21 mouse cellular contexts compared by ENCODE assay signal in genomic region chr1:78698138-78698537, GRCm38 (mm10). TPM values are rescaled to one million over a fixed set of nuclear protein-coding genes. Genes with fewer than 3 reads are reported as not detected.
DNase-seq lines count a peak whose midpoint lies in the region; ATAC-seq and TF ChIP-seq lines count a peak whose summit lies in the region.
"Had no signal": no experiment of that assay in that cellular context is flagged by ENCODE, and none has a peak within 500 bp of the region (broad histone marks: within the 10 kb centered on the region; RNA-seq: fewer than 3 reads in every experiment).

No protein-coding gene starts in this region.

- ATAC-seq in hindbrain, embryonic 15.5 days (ENCODE audit: low FRiP score, low read depth): 0 out of 2 replicates have a peak, but pooled peaks have one; percentile 45
- ATAC-seq in hindbrain, embryonic 12.5 days (ENCODE audit: low FRiP score): no peak
- ATAC-seq in kidney, embryonic 16.5 days (ENCODE audit: low FRiP score, low TSS enrichment): peak; percentile 70
- ATAC-seq: forebrain, embryonic 16.5 days had no signal

- TF ChIP-seq CTCF in kidney, adult 2 months (conservative IDR thresholded peaks at IDR 0.05; ENCODE audit: insufficient read depth, insufficient read length, low read depth, low read length): no peak

- H3K36me3 ChIP-seq in hindbrain, embryonic 15.5 days: peaks cover 59% of the 10 kb centered on the region
- H3K36me3 ChIP-seq in hindbrain, embryonic 12.5 days: peaks cover 80% of the 10 kb centered on the region
- H3K36me3 ChIP-seq in kidney, adult 2 months (ENCODE audit: control insufficient read depth, insufficient read depth, low read length): peaks cover 6% of the 10 kb centered on the region
- H3K36me3 ChIP-seq in kidney, embryonic 16.5 days (ENCODE audit: insufficient read depth, low read length): peaks cover 54% of the 10 kb centered on the region

- intact Hi-C loops in gastrocnemius, postnatal 36 days (cut with DNase I): no loop called here

- no peaks in the 10 kb centered on the region for H3K27me3 ChIP-seq in hindbrain, embryonic 15.5 days
- H3K27me3 ChIP-seq in hindbrain, embryonic 12.5 days: no peaks in the 10 kb centered on the region
- H3K27me3 ChIP-seq in kidney, adult 2 months (replicated peaks; ENCODE audit: control insufficient read depth, insufficient read depth, low read length): no peaks in the 10 kb centered on the region
- H3K27me3 ChIP-seq in kidney, embryonic 16.5 days (ENCODE audit: insufficient read depth, low read length): no peaks in the 10 kb centered on the region
- H3K27me3 ChIP-seq: embryonic facial prominence, embryonic 15.5 days; heart, embryonic 15.5 days had no signal

- no peak overlapping the region for H3K27ac ChIP-seq in hindbrain, embryonic 15.5 days (replicated peaks)
- H3K27ac ChIP-seq in hindbrain, embryonic 12.5 days: no peak overlapping the region
- no peak overlapping the region for H3K27ac ChIP-seq in kidney, adult 2 months (ENCODE audit: insufficient read depth, low read depth, low read length)
- no peak overlapping the region for H3K27ac ChIP-seq in kidney, embryonic 16.5 days (ENCODE audit: low read length)
- H3K27ac ChIP-seq: embryonic facial prominence, embryonic 15.5 days; forebrain, embryonic 10.5 days; heart, adult 2 months; heart, embryonic 15.5 days had no signal

- no peaks in the 10 kb centered on the region for H3K9me3 ChIP-seq in hindbrain, embryonic 15.5 days
- H3K9me3 ChIP-seq in hindbrain, embryonic 12.5 days (replicated peaks): no peaks in the 10 kb centered on the region
- H3K9me3 ChIP-seq in kidney, embryonic 16.5 days (ENCODE audit: low read length): no peaks in the 10 kb centered on the region
- H3K9me3 ChIP-seq: embryonic facial prominence, embryonic 15.5 days; forebrain, embryonic 10.5 days; heart, embryonic 15.5 days had no signal

- H3K4me1 ChIP-seq in hindbrain, embryonic 15.5 days (replicated peaks): no peaks in the 10 kb centered on the region
- no peaks in the 10 kb centered on the region for H3K4me1 ChIP-seq in hindbrain, embryonic 12.5 days
- H3K4me1 ChIP-seq in kidney, adult 2 months (ENCODE audit: control insufficient read depth, insufficient read depth, low read length): no peaks in the 10 kb centered on the region
- no peaks in the 10 kb centered on the region for H3K4me1 ChIP-seq in kidney, embryonic 16.5 days (ENCODE audit: insufficient read depth, low read length)
- H3K4me1 ChIP-seq: embryonic facial prominence, embryonic 15.5 days; forebrain, embryonic 10.5 days had no signal

- H3K4me3 ChIP-seq in hindbrain, embryonic 15.5 days: no peak overlapping the region
- no peak overlapping the region for H3K4me3 ChIP-seq in hindbrain, embryonic 12.5 days
- H3K4me3 ChIP-seq in kidney, adult 2 months (ENCODE audit: insufficient read depth, low read depth, low read length): no peak overlapping the region
- no peak overlapping the region for H3K4me3 ChIP-seq in kidney, embryonic 16.5 days (ENCODE audit: low read length)
- H3K4me3 ChIP-seq: embryonic facial prominence, embryonic 15.5 days; erythroblast, embryonic 14.5 days; forebrain, embryonic 10.5 days; heart, adult 2 months; heart, embryonic 15.5 days had no signal

- DNase-seq in kidney, adult 2 months: peak; percentile 8
- DNase-seq in kidney, adult 9 months: no peak
- peak; percentile 11 to 13 for DNase-seq in kidney, postnatal 36 days
- no peak for DNase-seq in gastrocnemius, postnatal 36 days
- DNase-seq: adrenal gland, postnatal 10 days; cerebellum, adult 11 months; cerebellum, adult 8-10 months; cerebellum, postnatal 14 days; embryo, embryonic 11 days; gastrocnemius, postnatal 10 days; heart, adult 2 months; heart, postnatal 14 days had no signal

- WGBS in hindbrain, embryonic 15.5 days: 76% methylated on average over 6 of the region's 6 CpGs
- WGBS in hindbrain, embryonic 12.5 days: 83% methylated on average over 6 of the region's 6 CpGs
- WGBS in kidney, adult 2 months: 39% methylated on average over 6 of the region's 6 CpGs
- 57% methylated on average over 6 of the region's 6 CpGs for WGBS in kidney, embryonic 16.5 days

- no peak overlapping the region for H3K4me2 ChIP-seq in hindbrain, embryonic 15.5 days
- no peak overlapping the region for H3K4me2 ChIP-seq in hindbrain, embryonic 12.5 days (replicated peaks)
- H3K4me2 ChIP-seq in kidney, embryonic 16.5 days (replicated peaks; ENCODE audit: low read depth, low read length): no peak overlapping the region
- H3K4me2 ChIP-seq: embryonic facial prominence, embryonic 15.5 days; heart, embryonic 11.5 days; heart, embryonic 15.5 days had no signal

- no peak for TF ChIP-seq POLR2A in kidney, adult 2 months (IDR thresholded peaks at IDR 0.05; ENCODE audit: low read depth, low read length)

- H3K9ac ChIP-seq in hindbrain, embryonic 15.5 days: no peak overlapping the region
- H3K9ac ChIP-seq in hindbrain, embryonic 12.5 days: no peak overlapping the region
- no peak overlapping the region for H3K9ac ChIP-seq in kidney, embryonic 16.5 days (replicated peaks; ENCODE audit: low read length)
- H3K9ac ChIP-seq: embryonic facial prominence, embryonic 15.5 days; heart, embryonic 15.5 days had no signal

RNA-seq across cellular contexts. Expression of gene Utp14b, which starts 40.3 kb away (rescaled TPM):
- 1.8 and 2.1 TPM in 2 replicates for polyA plus RNA-seq in hindbrain, embryonic 15.5 days (2015; fragmentation: Nextera tagmentation; extraction: Ambion mirVana)
- 3.8 and 4.0 TPM in 2 replicates for polyA plus RNA-seq in hindbrain, embryonic 12.5 days (2016; fragmentation: Nextera tagmentation; extraction: Ambion mirVana)
- 0.45 and 0.69 TPM in 2 replicates for polyA plus RNA-seq in kidney, adult 2 months (2012; rRNA removed)
- 2.9 and 3.0 TPM in 2 replicates for polyA plus RNA-seq in kidney, embryonic 16.5 days (2015; fragmentation: Nextera tagmentation; extraction: Ambion mirVana)
- total RNA-seq in gastrocnemius, postnatal 36 days (2021): 1 to 10 TPM; 1.2 to 1.4 TPM

RNA-seq across cellular contexts. Expression of gene Acsl3, which starts 40.5 kb away (rescaled TPM):
- polyA plus RNA-seq in hindbrain, embryonic 15.5 days (2015; fragmentation: Nextera tagmentation; extraction: Ambion mirVana): 99.2 and 105 TPM in 2 replicates
- polyA plus RNA-seq in hindbrain, embryonic 12.5 days (2016; fragmentation: Nextera tagmentation; extraction: Ambion mirVana): 83.2 and 96.6 TPM in 2 replicates
- polyA plus RNA-seq in kidney, adult 2 months (2012; rRNA removed): 7.3 and 12.9 TPM in 2 replicates
- 75.2 and 79.1 TPM in 2 replicates for polyA plus RNA-seq in kidney, embryonic 16.5 days (2015; fragmentation: Nextera tagmentation; extraction: Ambion mirVana)
- 10 to 100 TPM in 1 of 2 experiments, 1 to 10 TPM in 1; 7.8 to 11.2 TPM for total RNA-seq in gastrocnemius, postnatal 36 days (2021)

Comparison
In these comparisons a context has a peak if more than half of its experiments do, and no peak if none do; other contexts are left out.
1. DNase-seq: peak in kidney, adult 2 months (single experiment) and kidney, postnatal 36 days (2 of 2); none in kidney, adult 9 months (single experiment) and gastrocnemius, postnatal 36 days (0 of 2).